Mouse (Mus musculus) urinary bladder, adult 18-20 months (tissue): ENCODE measurements around the gene Trim3.

ENCODE experiments used
- DNase-seq, 2 experiments: peaks; one replicate each; pipeline ENCODE4 v3.0.0; 2022; ENCODE audit warnings: low spot score in 2 of 2, mixed read lengths in 2 of 2

Trim3 gene

DNA sequence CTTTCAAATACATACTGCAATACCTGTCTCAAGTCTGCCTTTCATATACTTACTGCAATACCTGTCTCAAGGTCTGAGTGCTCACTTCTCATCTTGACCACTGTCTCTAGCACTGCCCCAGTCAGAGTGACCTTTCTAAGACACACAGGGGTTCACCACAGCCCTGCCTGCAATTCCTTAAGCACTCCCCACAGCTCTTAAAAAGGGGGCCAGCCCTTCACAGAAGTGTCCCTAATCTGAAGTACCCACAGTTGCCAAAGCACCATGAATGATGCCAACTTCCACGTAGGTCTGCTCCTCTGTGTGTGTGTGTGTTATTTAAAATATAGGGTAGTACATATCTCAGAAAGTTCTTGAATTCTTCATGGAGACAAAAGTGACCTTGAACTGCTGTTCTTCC, 21.6 kb downstream of the Trim3 start:
- DNase-seq = no peak

- no peak for DNase-seq
These were observed 24.9 kb downstream of the Trim3 start for GRCm38 (mm10) chr7:105608467-105608866.

DNA sequence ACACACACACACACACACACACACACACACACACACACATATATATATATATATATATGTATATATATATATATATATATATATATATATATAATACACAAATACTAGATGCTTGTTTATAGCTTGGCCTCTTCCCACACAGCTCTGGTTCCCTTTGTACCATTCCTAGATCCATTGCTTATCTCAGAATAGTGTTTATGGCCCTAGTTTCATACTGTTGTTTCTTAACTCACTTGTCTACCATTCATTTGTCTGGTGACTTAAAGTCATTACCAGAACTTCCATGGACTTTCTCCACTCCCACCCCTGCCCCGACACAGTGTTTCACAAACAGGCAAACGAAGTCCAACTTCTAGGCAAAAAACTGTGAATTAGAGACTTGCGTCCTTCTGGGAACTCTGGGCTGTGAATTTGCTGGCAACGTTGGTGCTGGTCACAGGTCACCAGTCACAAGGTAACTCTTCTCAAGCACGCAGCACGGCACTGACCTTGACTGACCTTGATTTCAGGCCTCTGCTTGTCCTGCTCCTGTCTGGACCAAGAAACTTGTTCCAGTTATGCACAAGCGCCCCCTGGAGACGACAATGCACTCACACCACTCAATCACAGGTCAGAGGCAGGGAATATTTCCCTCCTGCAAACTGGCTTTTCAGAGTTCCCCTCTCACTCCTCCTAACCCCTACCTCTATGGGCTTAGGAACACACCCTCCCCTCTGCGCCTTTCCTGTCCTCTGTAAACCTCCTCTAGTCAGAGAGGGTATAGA, 30.3 kb downstream of the Trim3 start:
- DNase-seq = peak; percentile 27 to 30

GRCm38 (mm10) chr7:105590097-105590496, 43.3 kb downstream of the Trim3 start:
- no peak for DNase-seq

DNA sequence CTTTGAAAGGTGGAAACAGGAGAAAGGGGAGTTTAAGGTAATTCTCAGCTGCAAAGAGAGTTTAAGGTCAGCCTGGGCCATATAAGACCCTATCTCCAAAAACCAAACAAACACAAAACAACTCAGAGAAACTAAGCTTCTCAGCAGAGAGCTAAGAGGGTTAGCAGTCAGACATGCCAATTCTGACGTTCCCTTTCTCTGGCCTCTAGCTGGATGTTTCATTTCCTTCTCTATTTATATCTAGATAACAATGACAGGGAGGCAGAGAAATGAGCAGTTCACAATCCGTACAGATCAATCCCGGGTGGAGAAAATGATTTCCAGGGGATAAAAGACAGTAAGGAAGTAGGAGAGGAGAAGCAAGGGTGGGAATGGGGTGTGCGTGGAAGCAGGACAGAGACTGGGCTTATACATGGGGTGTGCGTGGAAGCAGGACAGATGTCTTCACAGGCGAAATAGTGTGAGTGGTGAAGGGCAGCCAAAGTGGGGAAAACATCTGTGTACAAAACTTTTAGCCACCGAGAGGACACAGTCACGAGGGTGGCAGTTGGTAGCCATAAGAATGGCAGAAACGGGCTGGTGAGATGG, 45.0 kb downstream of the Trim3 start:
- no peak for DNase-seq

GRCm38 (mm10) chr7:105581959-105582358, 51.4 kb downstream of the Trim3 start:
- DNase-seq = no peak

DNA sequence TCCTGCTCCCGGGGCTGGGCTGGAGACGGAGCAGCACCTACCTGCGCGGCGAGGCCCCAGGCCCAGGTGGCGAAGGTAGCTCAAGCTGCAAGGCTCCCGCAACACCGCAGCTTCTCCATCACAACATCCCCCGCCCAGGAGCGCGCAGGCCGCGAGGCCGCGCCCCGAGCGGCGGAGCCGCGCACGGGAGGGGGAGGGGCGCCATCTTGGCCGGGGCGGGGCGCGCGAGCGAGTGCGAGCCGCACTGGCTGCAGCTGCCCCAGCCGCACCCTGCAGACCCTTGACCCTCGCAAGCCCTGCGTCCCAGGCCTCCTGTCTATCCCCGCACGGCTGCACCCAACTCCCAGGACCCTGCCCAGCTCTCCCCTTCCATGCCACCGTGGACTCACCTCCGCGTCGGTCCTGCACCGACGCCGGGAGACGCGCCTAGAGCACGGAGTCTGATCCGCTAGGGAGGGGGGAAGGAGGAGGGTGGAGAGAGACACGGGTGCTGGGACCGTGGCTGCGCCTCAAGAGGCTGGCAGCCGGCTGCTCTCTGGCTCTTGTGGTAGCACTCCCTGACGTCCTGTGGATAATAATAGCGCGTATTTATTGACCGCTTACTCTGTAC, 52.2 kb downstream of the Trim3 start, which contains the start of gene Apbb1:
Gene Apbb1, minus strand, starts transcription at position 560 of the 610 bp plus-strand sequence.
- peak; percentile 37 to 76 for DNase-seq

- DNase-seq = no peak
These were observed 52.7 kb downstream of the Trim3 start for GRCm38 (mm10) chr7:105580627-105581089.

DNA sequence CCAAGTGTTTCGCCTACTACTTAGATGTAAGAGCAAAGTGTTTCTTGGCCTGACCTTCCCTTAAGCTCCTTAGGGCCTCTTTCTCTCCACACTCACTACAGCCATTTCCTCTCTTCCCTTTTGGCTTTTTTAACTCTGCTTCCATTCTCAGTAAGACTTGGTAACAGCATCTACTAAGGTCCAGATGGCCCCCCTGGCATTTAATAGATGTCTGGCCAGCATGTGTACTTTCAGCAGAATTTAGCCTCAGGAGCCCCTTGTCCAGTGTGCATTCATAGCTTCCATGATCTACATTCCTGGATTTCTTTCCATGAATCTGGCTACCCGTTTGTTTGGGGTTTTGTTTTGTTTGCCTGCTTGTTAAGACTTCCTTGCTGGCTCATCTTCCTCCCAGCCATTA, 54.9 kb downstream of the Trim3 start:
- no peak for DNase-seq

GRCm38 (mm10) chr7:105577377-105577871, 55.9 kb downstream of the Trim3 start:
- DNase-seq = no peak

DNA sequence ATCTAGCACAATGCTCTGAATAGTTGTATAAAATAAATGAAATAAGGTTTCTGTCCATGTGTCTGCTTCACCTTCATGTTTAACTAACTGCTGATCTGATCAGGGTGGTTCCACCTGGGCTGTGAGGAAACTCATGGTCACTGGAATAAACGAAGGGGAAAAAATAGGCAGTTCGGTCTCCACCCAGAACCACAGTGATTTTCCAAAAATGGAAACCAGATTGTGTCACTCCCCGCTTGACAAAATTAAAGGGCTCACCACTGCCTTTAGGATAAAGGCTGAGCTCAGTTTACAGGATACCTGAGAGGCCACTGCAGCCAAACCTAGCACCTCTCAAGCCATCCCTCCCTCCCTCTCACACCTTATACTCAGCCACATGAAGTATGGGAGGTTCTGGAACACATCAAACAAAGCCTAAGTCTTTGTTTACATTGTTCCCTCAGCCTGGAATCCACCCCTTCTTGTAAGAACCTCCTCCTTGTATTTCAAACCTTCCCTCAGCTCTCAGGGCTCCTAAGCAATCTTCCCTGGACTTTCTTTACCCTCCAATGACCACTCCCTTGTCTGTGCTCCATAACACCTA, 57.1 kb downstream of the Trim3 start:
- DNase-seq = no peak

DNA sequence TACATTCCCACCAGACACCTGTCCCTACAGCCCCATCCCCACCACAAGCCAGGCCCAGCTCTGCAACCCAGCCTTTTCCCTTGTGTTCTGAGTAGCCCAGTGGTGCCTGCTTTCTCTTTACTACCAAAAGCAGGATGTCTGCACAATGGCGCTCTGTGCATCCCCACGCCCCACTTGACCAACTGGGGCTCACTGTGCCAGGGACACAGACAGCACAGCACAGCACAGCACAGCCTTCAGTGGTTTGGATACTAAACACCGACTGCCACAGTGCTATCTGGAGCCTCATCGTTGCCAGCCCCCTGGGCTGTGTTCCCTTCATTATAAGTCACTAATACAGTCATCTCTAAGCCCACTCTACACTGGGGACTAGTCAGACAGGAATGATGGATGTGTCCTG, 58.8 kb downstream of the Trim3 start:
- DNase-seq = no peak

DNA sequence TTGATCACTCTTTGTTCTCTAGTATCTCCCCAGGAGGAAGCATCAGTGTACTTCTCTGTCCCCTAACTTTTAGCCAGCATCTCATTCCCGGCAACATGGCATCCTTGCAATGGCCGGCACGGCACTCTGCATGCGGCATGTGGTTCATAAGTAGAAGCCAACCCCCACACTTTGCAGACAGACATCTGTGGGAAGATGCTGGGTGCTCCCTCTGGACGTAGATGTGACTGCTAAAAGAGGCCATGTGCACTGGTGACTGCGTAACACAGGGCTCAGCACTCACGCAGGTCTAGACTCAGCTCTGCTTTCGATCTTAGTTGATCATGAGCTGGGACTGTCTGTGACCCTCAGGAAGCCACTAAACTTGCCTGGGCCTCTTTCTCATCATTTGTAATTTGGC, 60.4 kb downstream of the Trim3 start:
- no peak for DNase-seq

- no peak for DNase-seq
These were observed 62.6 kb downstream of the Trim3 start for GRCm38 (mm10) chr7:105570756-105571155.

- DNase-seq = no peak
These were observed 63.6 kb downstream of the Trim3 start for GRCm38 (mm10) chr7:105569512-105570496.

DNA sequence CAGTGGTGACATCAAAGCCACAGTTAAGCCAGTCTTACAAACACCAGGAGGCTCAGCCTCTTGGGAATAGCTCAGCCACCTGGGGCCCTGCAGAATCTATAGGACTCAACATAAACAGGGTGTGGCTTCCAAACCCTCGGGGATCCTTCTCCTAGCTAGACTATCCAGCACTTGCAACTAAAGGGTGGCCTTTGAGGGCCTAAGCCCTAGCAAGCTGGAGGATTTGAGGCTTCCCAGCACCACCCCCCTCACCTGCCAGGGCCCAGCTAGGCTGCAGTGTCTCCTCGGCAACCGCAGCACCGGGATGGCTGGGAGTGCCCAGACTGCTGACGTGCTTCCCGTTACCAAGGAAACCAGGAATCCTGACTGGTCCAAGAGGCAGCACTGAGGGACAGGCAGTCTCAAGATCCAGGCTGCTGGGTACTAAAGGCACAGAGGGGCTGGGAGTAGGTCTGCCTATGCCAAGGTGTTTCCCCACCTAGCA, 64.3 kb downstream of the Trim3 start:
- no peak for DNase-seq

DNA sequence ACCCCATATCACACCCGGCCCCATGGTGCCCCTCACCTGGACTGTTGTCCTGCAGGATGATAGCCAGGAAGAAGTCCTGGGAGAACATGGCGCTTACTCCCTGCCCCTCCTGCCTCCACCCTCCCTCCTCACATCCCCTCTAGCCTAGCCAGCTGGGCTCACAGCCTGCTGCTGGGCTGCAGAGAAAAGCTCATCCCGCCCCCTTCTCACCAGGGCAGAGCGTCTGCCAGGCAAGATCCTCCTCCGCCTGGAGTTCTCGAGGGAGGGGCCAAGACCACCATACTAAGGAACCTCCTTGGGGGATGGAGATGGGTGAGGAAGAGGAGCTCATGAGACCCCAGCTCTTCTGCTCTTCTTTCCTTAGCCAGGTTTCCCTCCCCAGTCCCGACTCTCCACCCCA, 64.8 kb downstream of the Trim3 start:
- no peak for DNase-seq

DNA sequence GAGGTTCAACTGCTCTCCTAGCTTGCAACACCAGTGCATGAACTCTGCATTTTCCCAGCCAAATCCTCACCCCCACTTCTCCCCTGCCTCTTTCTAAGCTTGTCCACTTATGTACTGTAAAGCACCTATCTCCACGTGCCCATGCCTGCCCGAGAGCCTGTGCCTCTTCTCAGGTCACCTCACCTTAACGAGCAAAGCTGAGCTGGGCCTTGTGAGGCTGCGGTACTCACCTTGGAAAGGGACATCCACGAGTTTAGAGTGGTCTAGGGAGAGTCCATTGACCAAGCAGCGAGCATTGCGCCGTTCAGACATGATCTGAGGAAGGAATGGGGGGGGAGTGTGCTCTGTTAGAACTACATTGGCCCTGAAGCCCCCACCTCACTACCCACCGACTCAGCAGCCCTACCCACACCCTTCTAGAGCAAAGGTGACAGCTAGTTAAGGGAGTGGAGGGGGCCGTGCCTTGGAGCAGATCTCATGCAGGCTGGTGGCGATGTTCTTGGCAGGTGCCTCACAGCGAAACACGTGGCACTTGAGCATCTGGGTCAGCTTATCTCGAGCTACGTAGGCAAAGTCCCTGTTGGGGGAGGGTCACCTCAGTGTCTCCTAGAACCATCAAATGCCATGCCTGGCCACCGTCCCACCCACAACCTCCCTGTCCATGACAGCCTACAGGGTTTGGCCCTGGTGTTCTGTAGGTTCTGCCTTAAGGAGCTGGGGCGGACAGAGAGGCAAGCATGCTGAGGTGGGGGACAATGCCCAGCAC, 68.1 kb downstream of the Trim3 start:
- no peak for DNase-seq

GRCm38 (mm10) chr7:105563367-105563766, 70.0 kb downstream of the Trim3 start:
- no peak for DNase-seq

DNA sequence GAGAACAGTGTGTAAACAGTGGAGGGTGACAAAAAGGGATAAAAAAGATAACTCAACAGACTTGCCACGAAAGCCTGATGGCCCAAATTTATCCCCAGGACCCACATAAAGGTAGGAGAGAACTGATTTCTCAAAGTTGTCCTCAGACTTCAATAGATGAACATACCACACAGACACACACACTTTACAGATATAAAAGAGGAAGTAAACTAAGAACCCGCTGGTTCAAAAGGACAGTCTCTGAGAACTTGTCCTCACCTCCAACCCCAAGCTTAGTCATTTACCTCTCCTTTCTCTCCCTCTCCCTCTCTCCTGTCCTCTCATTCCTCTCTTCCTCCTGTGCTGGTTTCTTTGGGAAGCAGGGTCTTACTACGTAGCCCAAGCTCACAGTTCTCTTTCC, 71.1 kb downstream of the Trim3 start:
- DNase-seq = no peak
